Mouse (Mus musculus) myocyte (in vitro differentiated cells): ENCODE data around the gene Cenpp. TPM values are rescaled to one million over a fixed set of nuclear protein-coding genes. Genes with fewer than 3 reads are reported as not detected.
A peak's percentile ranks its signal among the peaks of the same experiment; 100 is the strongest.

Source experiments
- H3K27me3 ChIP-seq: one replicate; pipeline ENCODE4 v1.6.1; 2011; ENCODE audit not compliant: control insufficient read depth, insufficient read depth, insufficient read length
- H3K36me3 ChIP-seq: one replicate; pipeline ENCODE4 v1.6.1; 2011; ENCODE audit not compliant: control insufficient read depth, insufficient read depth
- H3K4me2 ChIP-seq: one replicate; pipeline ENCODE4 v1.6.1; 2011; ENCODE audit warnings: low read depth, control low read depth
- H3K4me3 ChIP-seq: one replicate; pipeline ENCODE4 v1.5.1; 2011; ENCODE audit warnings: mild to moderate bottlenecking, control low read depth, moderate library complexity
- H3K79me2 ChIP-seq: one replicate; pipeline ENCODE4 v1.6.1; 2011; ENCODE audit not compliant: control insufficient read depth, insufficient read depth
- H3ac ChIP-seq: one replicate; pipeline ENCODE4 v1.6.1; 2011; ENCODE audit not compliant: control insufficient read depth, insufficient read length
- CEBPB ChIP-seq: IDR thresholded peaks from 2 replicates; pipeline ENCODE4 v1.6.1; 2011; ENCODE audit warnings: mild to moderate bottlenecking, moderate library complexity; ENCODE audit not compliant: poor library complexity, insufficient read depth, severe bottlenecking
- E2F4 ChIP-seq: IDR thresholded peaks from one replicate; pipeline ENCODE4 v1.6.1; 2011; ENCODE audit warnings: mild to moderate bottlenecking, control low read depth, moderate library complexity; ENCODE audit not compliant: insufficient read depth
- MAX ChIP-seq: IDR thresholded peaks from one replicate; pipeline ENCODE4 v1.6.1; 2011; ENCODE audit warnings: low read depth, mild to moderate bottlenecking, control low read depth
- MYOD1 ChIP-seq, 3 experiments: IDR thresholded peaks; one replicate each; pipeline ENCODE4 v1.6.1; 2011; ENCODE audit warnings: control low read depth in 2 of 3, low read depth in 2 of 3, mild to moderate bottlenecking in 2 of 3, moderate library complexity in 1 of 3; ENCODE audit not compliant: insufficient read length in 2 of 3, control insufficient read depth in 1 of 3
- MYOG ChIP-seq, 3 experiments: IDR thresholded peaks; one replicate each; pipeline ENCODE4 v1.6.1; 2011; ENCODE audit warnings: control low read depth in 2 of 3, low read depth in 2 of 3, mild to moderate bottlenecking in 2 of 3; ENCODE audit not compliant: insufficient read length in 2 of 3, control insufficient read depth in 1 of 3, insufficient read depth in 1 of 3
- POLR2A ChIP-seq: IDR thresholded peaks from one replicate; pipeline ENCODE4 v1.6.1; 2011; ENCODE audit warnings: low read depth, mild to moderate bottlenecking, control low read depth, moderate library complexity; ENCODE audit not compliant: insufficient read length
- POLR2AphosphoS2 ChIP-seq: IDR thresholded peaks from one replicate; pipeline ENCODE4 v1.6.1; 2011; ENCODE audit warnings: low read depth, control low read depth; ENCODE audit not compliant: insufficient read length
- REST ChIP-seq: IDR thresholded peaks from one replicate; pipeline ENCODE4 v1.6.1; 2011; ENCODE audit warnings: mild to moderate bottlenecking, control low read depth, moderate library complexity; ENCODE audit not compliant: insufficient read depth, insufficient read length
- SRF ChIP-seq: IDR thresholded peaks from one replicate; pipeline ENCODE4 v1.6.1; 2011; ENCODE audit warnings: low read depth; ENCODE audit not compliant: control insufficient read depth, insufficient read length
- TCF12 ChIP-seq: IDR thresholded peaks from one replicate; pipeline ENCODE4 v1.6.1; 2011; ENCODE audit warnings: mild to moderate bottlenecking, control low read depth; ENCODE audit not compliant: poor library complexity, insufficient read depth, severe bottlenecking
- TCF3 ChIP-seq: IDR thresholded peaks from one replicate; pipeline ENCODE4 v1.6.1; 2011; ENCODE audit warnings: low read depth, control low read depth; ENCODE audit not compliant: insufficient read length
- USF1 ChIP-seq: IDR thresholded peaks from one replicate; pipeline ENCODE4 v1.6.1; 2011; ENCODE audit warnings: low read depth, mild to moderate bottlenecking, control low read depth, moderate library complexity
- polyA plus RNA-seq: library from polyadenylated mRNA; unstranded; fragments of >200 nt; fragmentation: generic; extraction: Trizol; gene quantifications from one replicate; pipeline ENCODE4 v1.2.1, GENCODE M21; 2012; ENCODE audit warnings: missing spikeins

Cenpp gene
- polyA plus RNA-seq, 1 experiment = 6.3 TPM

- H3K27me3 ChIP-seq = no peaks in the 10 kb centered on the region
- no peak for TF ChIP-seq CEBPB
- TF ChIP-seq SRF = no peak
- no peak for TF ChIP-seq POLR2A
- no peak for TF ChIP-seq POLR2AphosphoS2
- TF ChIP-seq MAX = no peak
- no peak for TF ChIP-seq MYOG (IDR thresholded peaks at IDR 0.05; ENCODE audit: control insufficient read depth in 1 of 3, insufficient read depth in 1 of 3, insufficient read length in 2 of 3, low read depth in 2 of 3)
- TF ChIP-seq USF1 = no peak
- TF ChIP-seq TCF12 = no peak
- TF ChIP-seq REST = no peak
- no peak for TF ChIP-seq TCF3
- no peak for TF ChIP-seq MYOD1 (IDR thresholded peaks at IDR 0.05; ENCODE audit: control insufficient read depth in 1 of 3, insufficient read length in 2 of 3, low read depth in 2 of 3)
These were observed 81.2 kb downstream of the Cenpp start for GRCm38 (mm10) chr13:49571418-49571817.

GRCm38 (mm10) chr13:49570371-49570770, 82.2 kb downstream of the Cenpp start:
- TF ChIP-seq TCF3 = no peak
- no peak for TF ChIP-seq MYOD1 (IDR thresholded peaks at IDR 0.05; ENCODE audit: control insufficient read depth in 1 of 3, insufficient read length in 2 of 3, low read depth in 2 of 3)
- no peak for TF ChIP-seq MYOG (IDR thresholded peaks at IDR 0.05; ENCODE audit: control insufficient read depth in 1 of 3, insufficient read depth in 1 of 3, insufficient read length in 2 of 3, low read depth in 2 of 3)
- no peak for TF ChIP-seq TCF12
- TF ChIP-seq POLR2A = no peak
- TF ChIP-seq CEBPB = no peak
- Histone ChIP-seq H3K36me3 (no peaks in the 10 kb centered on the region), H3K4me2 (no peak overlapping the region), H3K4me3 (no peak overlapping the region), H3ac (no peak overlapping the region), H3K79me2 (no peaks in the 10 kb centered on the region), H3K27me3 (no peaks in the 10 kb centered on the region)

More at GRCm38 (mm10) chr13:49571418-49571817, 81.2 kb downstream of the Cenpp start:
- no peaks in the 10 kb centered on the region for H3K36me3 ChIP-seq
- H3K79me2 ChIP-seq = no peaks in the 10 kb centered on the region
- no peak overlapping the region for H3K4me2 ChIP-seq
- no peak overlapping the region for H3K4me3 ChIP-seq
- H3ac ChIP-seq = no peak overlapping the region

- Histone ChIP-seq H3K79me2 (no peaks in the 10 kb centered on the region), H3ac (no peak overlapping the region), H3K4me2 (no peak overlapping the region), H3K36me3 (no peaks in the 10 kb centered on the region), H3K27me3 (no peaks in the 10 kb centered on the region), H3K4me3 (no peak overlapping the region)
- peak in 2 of 3 experiments; percentile 30 to 50 for TF ChIP-seq MYOD1 (IDR thresholded peaks at IDR 0.05; ENCODE audit: control insufficient read depth in 1 of 3, insufficient read length in 2 of 3, low read depth in 2 of 3)
- no peak for TF ChIP-seq MYOG (IDR thresholded peaks at IDR 0.05; ENCODE audit: control insufficient read depth in 1 of 3, insufficient read depth in 1 of 3, insufficient read length in 2 of 3, low read depth in 2 of 3)
These were observed 88.2 kb downstream of the Cenpp start for GRCm38 (mm10) chr13:49564347-49564746.

GRCm38 (mm10) chr13:49560886-49561285, 91.7 kb downstream of the Cenpp start:
- TF ChIP-seq MAX (no peak), POLR2A (no peak), TCF12 (no peak), USF1 (no peak), MYOD1 (IDR thresholded peaks at IDR 0.05; ENCODE audit: control insufficient read depth in 1 of 3, insufficient read length in 2 of 3, low read depth in 2 of 3) (no peak), TCF3 (no peak), MYOG (IDR thresholded peaks at IDR 0.05; ENCODE audit: control insufficient read depth in 1 of 3, insufficient read depth in 1 of 3, insufficient read length in 2 of 3, low read depth in 2 of 3) (no peak), POLR2AphosphoS2 (no peak), REST (no peak), E2F4 (no peak), SRF (no peak), CEBPB (no peak)
- no peaks in the 10 kb centered on the region for H3K27me3 ChIP-seq
- no peaks in the 10 kb centered on the region for H3K36me3 ChIP-seq
- H3K4me2 ChIP-seq = no peak overlapping the region
- H3ac ChIP-seq = no peak overlapping the region
- no peaks in the 10 kb centered on the region for H3K79me2 ChIP-seq
- H3K4me3 ChIP-seq = no peak overlapping the region

DNA sequence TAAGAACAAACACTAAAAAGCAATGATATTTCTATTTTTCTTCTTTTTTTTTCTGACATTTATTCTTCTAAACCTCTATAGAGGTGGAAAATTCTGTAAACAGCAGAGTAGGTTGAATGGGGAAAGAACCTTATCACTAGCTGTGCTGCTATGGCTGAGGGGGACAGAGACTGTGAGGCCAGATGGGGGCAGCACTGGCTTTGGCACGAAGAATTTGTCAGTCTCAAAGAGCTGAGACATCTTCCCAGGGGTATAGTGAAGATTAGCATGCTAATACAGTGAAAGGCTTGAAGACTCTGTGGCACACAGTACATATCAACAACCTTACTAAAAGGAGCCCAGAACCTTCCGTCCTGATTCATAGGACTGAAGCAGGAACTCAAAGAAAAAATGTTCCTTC, 93.4 kb downstream of the Cenpp start:
- H3K27me3 ChIP-seq = no peaks in the 10 kb centered on the region
- no peak overlapping the region for H3K4me3 ChIP-seq
- TF ChIP-seq USF1 = no peak
- no peak for TF ChIP-seq POLR2A
- no peak for TF ChIP-seq MYOG (IDR thresholded peaks at IDR 0.05; ENCODE audit: control insufficient read depth in 1 of 3, insufficient read depth in 1 of 3, insufficient read length in 2 of 3, low read depth in 2 of 3)
- no peak for TF ChIP-seq CEBPB
- no peak for TF ChIP-seq POLR2AphosphoS2
- no peak for TF ChIP-seq TCF3
- no peaks in the 10 kb centered on the region for H3K79me2 ChIP-seq
- H3K4me2 ChIP-seq = no peak overlapping the region
- H3ac ChIP-seq = no peak overlapping the region
- H3K36me3 ChIP-seq = no peaks in the 10 kb centered on the region
